ENCODE assay signal across 14 mouse cellular contexts in the genomic region with DNA sequence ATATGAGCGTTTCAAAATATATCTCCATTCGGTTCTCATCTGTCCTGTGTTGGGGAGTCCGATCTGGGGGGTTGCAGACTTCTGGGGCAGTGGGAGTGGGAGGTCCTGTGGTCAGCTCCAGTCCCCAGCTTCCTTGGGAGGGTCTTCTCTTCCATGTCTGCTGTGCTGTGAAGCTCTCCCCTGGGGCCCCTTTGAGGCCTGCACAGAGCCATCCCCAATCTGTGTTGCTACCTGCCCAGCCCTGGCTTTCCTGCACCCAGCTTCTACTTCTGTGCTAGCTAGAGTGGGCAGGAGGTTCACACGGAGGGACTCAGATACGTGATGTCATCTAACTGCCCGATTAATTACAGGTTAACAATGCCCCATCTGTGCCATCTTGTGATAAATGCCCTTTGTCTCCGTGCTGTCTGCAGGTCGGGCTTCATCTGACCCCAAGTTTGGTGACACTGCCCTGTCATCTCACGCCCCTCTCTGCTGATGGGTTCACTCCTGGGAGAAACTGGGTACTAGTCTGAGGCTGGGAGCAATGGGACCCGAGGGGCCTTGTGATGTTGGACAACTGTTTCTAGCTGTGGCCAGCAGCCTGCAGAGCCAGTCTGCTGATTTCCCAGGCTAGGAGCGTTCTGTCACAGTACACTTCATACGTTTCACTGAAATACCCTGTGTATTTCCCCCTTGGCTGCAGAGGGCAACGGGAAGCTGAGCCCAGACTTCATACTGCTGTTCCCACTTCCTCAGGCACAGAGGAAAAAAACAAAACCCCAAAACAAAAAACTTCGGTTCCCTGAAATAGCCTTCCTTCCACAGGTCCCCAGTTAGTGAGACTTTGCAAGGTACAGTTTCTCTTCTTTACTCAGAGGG.
DNase-seq lines count a peak whose midpoint lies in the region; ATAC-seq and TF ChIP-seq lines count a peak whose summit lies in the region.
"Had no signal": no experiment of that assay in that cellular context is flagged by ENCODE, and none has a peak within 500 bp of the region (broad histone marks: within the 10 kb centered on the region; RNA-seq: fewer than 3 reads in every experiment).

No protein-coding gene starts in this region.

- H3K27me3 ChIP-seq in liver, adult 2 months (ENCODE audit: control insufficient read depth, insufficient read depth, low read length): no peaks in the 10 kb centered on the region
- H3K27me3 ChIP-seq in stomach, embryonic 14.5 days (ENCODE audit: control insufficient read depth, insufficient read depth, low read length): no peaks in the 10 kb centered on the region
- H3K27me3 ChIP-seq in stomach, postnatal 0 days (ENCODE audit: control insufficient read depth, insufficient read depth, low read length): no peaks in the 10 kb centered on the region

- peaks cover 12% of the 10 kb centered on the region for H3K4me1 ChIP-seq in liver, adult 2 months (ENCODE audit: control insufficient read depth, insufficient read depth, low read length)
- H3K4me1 ChIP-seq in stomach, embryonic 14.5 days (ENCODE audit: control insufficient read depth, insufficient read depth, low read length): peaks cover 17% of the 10 kb centered on the region
- peaks cover 7% of the 10 kb centered on the region; the same call in 1 of the 2 replicates for H3K4me1 ChIP-seq in stomach, postnatal 0 days (replicated peaks; ENCODE audit: control insufficient read depth, insufficient read depth)

- no peak overlapping the region; the same call in 1 of the 2 replicates for H3K9ac ChIP-seq in liver, adult 2 months (ENCODE audit: low read depth, low read length)
- H3K9ac ChIP-seq in stomach, embryonic 14.5 days (replicated peaks; ENCODE audit: low read depth, low read length): no peak overlapping the region
- H3K9ac ChIP-seq in stomach, postnatal 0 days (ENCODE audit: low read length): no peak overlapping the region; the same call in 1 of the 2 replicates

- ATAC-seq in stomach, embryonic 14.5 days (ENCODE audit: insufficient number of reproducible peaks, insufficient read depth, low FRiP score, low read depth): no peak
- ATAC-seq in stomach, postnatal 0 days (ENCODE audit: low FRiP score, low TSS enrichment): no peak
- ATAC-seq: activated CD4-positive, CD25-positive, alpha-beta regulatory T cell, adult 4 months; intestine, postnatal 0 days had no signal

- no peak for TF ChIP-seq POLR2A in liver, adult 2 months (IDR thresholded peaks at IDR 0.05; ENCODE audit: extremely low read depth, insufficient read depth, low read length)

- no peak overlapping the region for H3K4me2 ChIP-seq in stomach, embryonic 14.5 days (replicated peaks; ENCODE audit: low read depth, low read length)
- no peak overlapping the region for H3K4me2 ChIP-seq in stomach, postnatal 0 days (replicated peaks; ENCODE audit: low read depth)

- peak; percentile 2 for DNase-seq in adrenal gland, postnatal 10 days
- no peak for DNase-seq in adrenal gland, adult 18-20 months (ENCODE audit: low spot score in 2 of 2)
- DNase-seq in liver, adult 2 months (ENCODE audit: extremely low read depth, low read depth, low spot score): peak; percentile 53
- no peak for DNase-seq in liver
- DNase-seq in stomach, postnatal 0 days (ENCODE audit: low spot score): no peak
- no peak for DNase-seq in cerebellum, postnatal 25 days
- no peak for DNase-seq in right cerebral cortex, postnatal 25 days
- DNase-seq: cerebellum, adult 11-12 months; right cerebral cortex, postnatal 14 days had no signal

- WGBS in liver, adult 2 months: 37% methylated on average over 14 of the region's 14 CpGs
- WGBS in stomach, embryonic 14.5 days: 68% methylated on average over 14 of the region's 14 CpGs
- whole genome bisulfite sequencing in stomach, postnatal 0 days: 71% methylated on average over 14 of the region's 14 CpGs

- peak overlapping the region; percentile 49 for H3K27ac ChIP-seq in liver, adult 2 months (replicated peaks; ENCODE audit: insufficient read depth, low read depth, low read length)
- peak overlapping the region; percentile 39; the same call in 1 of the 2 replicates for H3K27ac ChIP-seq in stomach, embryonic 14.5 days (ENCODE audit: low read length)
- H3K27ac ChIP-seq in stomach, postnatal 0 days (replicated peaks): no peak overlapping the region

- H3K36me3 ChIP-seq in liver, adult 2 months (ENCODE audit: control insufficient read depth, insufficient read depth, low read length): peaks cover 18% of the 10 kb centered on the region; the same call in 1 of the 2 replicates
- H3K36me3 ChIP-seq in stomach, embryonic 14.5 days (ENCODE audit: control insufficient read depth, insufficient read depth, low read length): peaks cover 12% of the 10 kb centered on the region; the same call in 1 of the 2 replicates
- peaks cover 6% of the 10 kb centered on the region for H3K36me3 ChIP-seq in stomach, postnatal 0 days (ENCODE audit: control insufficient read depth, insufficient read depth, low read length)

- no peak overlapping the region for H3K4me3 ChIP-seq in liver, adult 2 months (ENCODE audit: insufficient read depth, low read depth, low read length)
- no peak overlapping the region for H3K4me3 ChIP-seq in stomach, embryonic 14.5 days (ENCODE audit: low read depth, low read length)
- no peak overlapping the region for H3K4me3 ChIP-seq in stomach, postnatal 0 days (ENCODE audit: low read depth, low read length)
- H3K4me3 ChIP-seq: forebrain, embryonic 10.5 days; heart, adult 2 months had no signal

- no peak for TF ChIP-seq CTCF in liver, adult 2 months (IDR thresholded peaks at IDR 0.05; ENCODE audit: low read depth, low read length)
- no peak for TF ChIP-seq CTCF in stomach, postnatal 0 days (IDR thresholded peaks at IDR 0.05; ENCODE audit: low read depth)

- H3K79me2 ChIP-seq in liver, adult 2 months (ENCODE audit: control insufficient read depth, insufficient read depth, low read length): no peaks in the 10 kb centered on the region

- no peak for TF ChIP-seq EP300 in stomach, postnatal 0 days (optimal IDR thresholded peaks at IDR 0.05)

- no peaks in the 10 kb centered on the region for H3K9me3 ChIP-seq in stomach, embryonic 14.5 days (ENCODE audit: control insufficient read depth, low read depth, low read length)
- H3K9me3 ChIP-seq in stomach, postnatal 0 days (ENCODE audit: control insufficient read depth, low read length): no peaks in the 10 kb centered on the region
- H3K9me3 ChIP-seq: forebrain, embryonic 10.5 days had no signal

Comparison
In these comparisons a context has a peak if more than half of its experiments do, and no peak if none do; other contexts are left out.
1. DNase-seq: peak in adrenal gland, postnatal 10 days (single experiment) and liver, adult 2 months (single experiment); none in adrenal gland, adult 18-20 months (0 of 2), liver (single experiment), stomach, postnatal 0 days (single experiment), cerebellum, postnatal 25 days (0 of 2) and right cerebral cortex, postnatal 25 days (single experiment).